In genomic region chr8:57965508-57965907, GRCm38 (mm10) we compare ENCODE assay signal across 21 mouse cellular contexts.
A peak's percentile ranks its signal among the peaks of the same experiment; 100 is the strongest.
DNase-seq lines count a peak whose midpoint lies in the region; ATAC-seq and TF ChIP-seq lines count a peak whose summit lies in the region.
"Had no signal": no experiment of that assay in that cellular context is flagged by ENCODE, and none has a peak within 500 bp of the region (broad histone marks: within the 10 kb centered on the region; RNA-seq: fewer than 3 reads in every experiment).

No protein-coding gene starts in this region.

- H3K4me2 ChIP-seq in lung, embryonic 14.5 days, result no peak overlapping the region
- no peak overlapping the region for H3K4me2 ChIP-seq in embryonic facial prominence, embryonic 13.5 days
- no peak overlapping the region for H3K4me2 ChIP-seq in forebrain, embryonic 13.5 days
- H3K4me2 ChIP-seq: embryonic facial prominence, embryonic 15.5 days; forebrain, embryonic 15.5 days; heart, embryonic 11.5 days; heart, embryonic 15.5 days; hindbrain, embryonic 14.5 days had no signal

- H3K4me1 ChIP-seq in lung, embryonic 14.5 days (ENCODE audit: insufficient read depth), result no peaks in the 10 kb centered on the region
- H3K4me1 ChIP-seq in embryonic facial prominence, embryonic 13.5 days, result peaks cover 9% of the 10 kb centered on the region
- no peaks in the 10 kb centered on the region for H3K4me1 ChIP-seq in forebrain, embryonic 13.5 days
- H3K4me1 ChIP-seq: heart, embryonic 15.5 days had no signal

- no peaks in the 10 kb centered on the region for H3K9me3 ChIP-seq in lung, embryonic 14.5 days (ENCODE audit: low read depth, low read length)
- no peaks in the 10 kb centered on the region for H3K9me3 ChIP-seq in embryonic facial prominence, embryonic 13.5 days
- no peaks in the 10 kb centered on the region for H3K9me3 ChIP-seq in forebrain, embryonic 13.5 days (replicated peaks)
- H3K9me3 ChIP-seq: embryonic facial prominence, embryonic 15.5 days; forebrain, embryonic 10.5 days; forebrain, embryonic 15.5 days; heart, embryonic 15.5 days had no signal

- DNase-seq in embryo, embryonic 11 days, result peak; percentile 19
- no peak for DNase-seq in embryo, embryonic 10.5 days (ENCODE audit: low spot score)
- peak; percentile 31 for DNase-seq in lung, embryonic 14.5 days
- DNase-seq in lung, postnatal 10 days, result no peak
- DNase-seq in forelimb bud, embryonic 11.5 days (ENCODE audit: low read depth, low spot score), result peak; percentile 57
- DNase-seq in B cell, adult 2 months, result no peak
- DNase-seq: adrenal gland, postnatal 25 days; cerebellum, postnatal 36 days; gastrocnemius, postnatal 14 days; heart, adult 2 months; heart, postnatal 14 days had no signal

- H3K27me3 ChIP-seq in lung, embryonic 14.5 days (ENCODE audit: insufficient read depth, low read length), result no peaks in the 10 kb centered on the region
- no peaks in the 10 kb centered on the region for H3K27me3 ChIP-seq in embryonic facial prominence, embryonic 13.5 days
- H3K27me3 ChIP-seq in forebrain, embryonic 13.5 days, result no peaks in the 10 kb centered on the region
- H3K27me3 ChIP-seq: embryonic facial prominence, embryonic 15.5 days; forebrain, embryonic 15.5 days; heart, embryonic 15.5 days had no signal

- H3K36me3 ChIP-seq in lung, embryonic 14.5 days (ENCODE audit: insufficient read depth), result no peaks in the 10 kb centered on the region
- no peaks in the 10 kb centered on the region for H3K36me3 ChIP-seq in embryonic facial prominence, embryonic 13.5 days
- no peaks in the 10 kb centered on the region for H3K36me3 ChIP-seq in forebrain, embryonic 13.5 days (ENCODE audit: poor library complexity, severe bottlenecking)
- H3K36me3 ChIP-seq: embryonic facial prominence, embryonic 15.5 days; forebrain, embryonic 10.5 days; forebrain, embryonic 15.5 days; heart, embryonic 15.5 days had no signal

- no peak overlapping the region for H3K27ac ChIP-seq in lung, embryonic 14.5 days (ENCODE audit: low read depth)
- H3K27ac ChIP-seq in embryonic facial prominence, embryonic 13.5 days, result no peak overlapping the region
- no peak overlapping the region for H3K27ac ChIP-seq in forebrain, embryonic 13.5 days
- H3K27ac ChIP-seq: embryonic facial prominence, embryonic 15.5 days; forebrain, embryonic 10.5 days; forebrain, embryonic 15.5 days; heart, adult 2 months; heart, embryonic 15.5 days; hindbrain, embryonic 14.5 days had no signal

- no peak for ATAC-seq in lung, embryonic 14.5 days (ENCODE audit: insufficient read depth)
- ATAC-seq in embryonic facial prominence, embryonic 13.5 days (ENCODE audit: insufficient number of reproducible peaks, insufficient read depth, low FRiP score, low TSS enrichment, low read depth), result 0 out of 2 replicates have a peak, but pooled peaks have one; percentile 32
- no peak for ATAC-seq in forebrain, embryonic 13.5 days
- ATAC-seq: forebrain, embryonic 15.5 days; intestine, embryonic 16.5 days had no signal

- no peak overlapping the region for H3K4me3 ChIP-seq in lung, embryonic 14.5 days (ENCODE audit: low read depth, low read length)
- H3K4me3 ChIP-seq in embryonic facial prominence, embryonic 13.5 days, result no peak overlapping the region
- no peak overlapping the region for H3K4me3 ChIP-seq in forebrain, embryonic 13.5 days
- H3K4me3 ChIP-seq: embryonic facial prominence, embryonic 15.5 days; erythroblast, embryonic 14.5 days; forebrain, embryonic 10.5 days; forebrain, embryonic 15.5 days; heart, adult 2 months; heart, embryonic 15.5 days had no signal

- H3K9ac ChIP-seq in lung, embryonic 14.5 days, result no peak overlapping the region
- no peak overlapping the region for H3K9ac ChIP-seq in embryonic facial prominence, embryonic 13.5 days
- H3K9ac ChIP-seq in forebrain, embryonic 13.5 days, result no peak overlapping the region
- H3K9ac ChIP-seq: embryonic facial prominence, embryonic 15.5 days; forebrain, embryonic 15.5 days; heart, embryonic 15.5 days; hindbrain, embryonic 14.5 days had no signal

- 28% methylated on average over 5 of the region's 5 CpGs for WGBS in lung, embryonic 14.5 days
- WGBS in embryonic facial prominence, embryonic 13.5 days, result 24% methylated on average over 5 of the region's 5 CpGs
- 56% methylated on average over 5 of the region's 5 CpGs for WGBS in forebrain, embryonic 13.5 days

- no peak for TF ChIP-seq CTCF in lung, embryonic 14.5 days (IDR thresholded peaks at IDR 0.05; ENCODE audit: low read depth)

Comparison
In these comparisons a context has a peak if more than half of its experiments do, and no peak if none do; other contexts are left out.
1. DNase-seq: peak in embryo, embryonic 11 days (single experiment), lung, embryonic 14.5 days (single experiment) and forelimb bud, embryonic 11.5 days (single experiment); none in embryo, embryonic 10.5 days (single experiment), lung, postnatal 10 days (single experiment) and B cell, adult 2 months (0 of 2).